Mouse (Mus musculus): ENCODE data around the gene Sema3g. TPM values are rescaled to one million over a fixed set of nuclear protein-coding genes. Genes with fewer than 3 reads are reported as not detected.

The Sema3g gene
- polyA plus RNA-seq (2012; ENCODE audit: low replicate concordance) = 0.05 and 0.17 TPM in 2 replicates

DNA sequence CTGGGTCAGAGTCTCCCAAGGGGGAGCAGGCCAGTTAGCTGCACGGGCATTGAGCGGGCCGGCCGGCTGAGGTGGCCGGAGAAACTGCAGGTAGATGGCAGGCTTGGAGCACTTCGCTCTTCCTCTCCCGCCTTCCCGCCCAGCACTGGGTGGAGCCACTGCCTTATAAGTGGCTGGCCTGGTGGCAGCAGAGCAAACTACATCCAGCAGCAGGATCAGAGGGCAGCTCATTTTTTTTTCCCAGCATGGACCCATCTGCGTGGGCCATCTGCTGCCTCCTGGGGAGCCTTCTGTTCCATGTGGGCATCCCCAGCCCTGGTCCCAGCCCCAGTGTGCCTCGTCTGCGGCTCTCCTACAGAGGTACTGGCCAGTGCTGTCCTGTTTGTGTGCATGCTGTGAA is at the start of gene Sema3g:
Sema3g (plus strand) TSS at position 195 of the 400 bp plus-strand sequence.

DNA sequence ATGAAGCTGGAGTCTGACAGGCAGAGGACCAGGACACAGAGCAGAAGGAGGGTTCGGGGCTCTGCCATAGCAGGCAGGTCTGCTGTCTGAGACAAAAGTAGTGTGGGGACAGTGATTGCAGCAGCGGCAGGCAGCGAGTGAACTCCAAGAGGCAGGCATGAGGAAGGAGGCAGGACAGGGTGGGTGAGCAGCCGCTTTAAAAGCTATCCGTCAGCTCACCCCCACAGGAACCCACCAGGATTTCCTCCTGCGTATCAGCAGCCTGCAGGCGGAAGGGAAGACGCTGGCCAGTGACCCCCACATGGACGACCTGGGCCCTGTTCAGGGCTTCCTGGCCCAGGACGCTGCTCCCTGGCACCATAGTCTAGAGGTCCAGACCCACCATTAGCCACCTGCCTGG is 49.2 kb upstream of the Sema3g start, which contains the start of gene Stab1:
Stab1 (minus strand) TSS at position 217 of the 400 bp plus-strand sequence.

DNA sequence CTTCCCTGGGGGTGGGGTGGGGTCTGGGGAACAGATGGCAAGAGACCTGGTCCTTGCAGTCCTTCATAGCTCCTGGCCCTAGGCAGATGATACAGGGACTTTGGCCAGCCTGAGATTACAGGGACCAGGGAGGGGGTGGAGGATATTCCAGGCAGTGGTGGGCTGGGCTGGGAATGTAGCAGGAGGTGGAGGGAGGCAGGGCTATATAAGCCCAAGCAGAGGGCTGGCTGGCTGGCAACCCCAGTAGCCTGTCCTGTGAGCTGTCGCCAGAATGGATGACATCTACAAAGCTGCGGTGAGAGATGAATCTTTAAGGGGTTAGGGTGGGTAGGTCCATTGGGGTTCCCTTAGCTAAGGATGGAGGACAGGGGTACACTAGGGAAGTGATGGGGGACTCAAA is 9.6 kb upstream of the Sema3g start, which contains the start of gene Tnnc1:
Tnnc1 (plus strand) TSS at position 229 of the 400 bp plus-strand sequence.

DNA sequence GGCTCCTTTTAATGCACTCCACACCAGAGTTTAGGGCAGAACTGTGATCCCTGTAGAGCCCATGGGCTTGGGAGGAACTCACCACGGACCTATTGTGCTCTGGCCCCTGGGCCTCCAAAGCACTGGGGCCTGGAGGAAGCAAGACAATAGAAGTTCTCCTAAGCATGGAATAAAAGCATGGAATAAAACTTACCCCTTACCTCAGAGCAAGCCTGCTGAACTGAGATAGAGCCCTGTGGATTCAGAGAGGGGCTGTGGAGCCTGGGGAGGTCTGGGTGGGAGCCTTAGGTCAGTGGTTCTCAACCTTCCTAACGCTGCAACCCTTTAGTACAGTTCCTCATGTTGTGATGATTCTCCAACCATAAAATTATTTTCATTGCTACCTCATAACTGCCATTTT is 814 bp upstream of the Sema3g start, which contains the start of gene Nisch:
Nisch (minus strand) TSS at position 101 of the 400 bp plus-strand sequence.

DNA sequence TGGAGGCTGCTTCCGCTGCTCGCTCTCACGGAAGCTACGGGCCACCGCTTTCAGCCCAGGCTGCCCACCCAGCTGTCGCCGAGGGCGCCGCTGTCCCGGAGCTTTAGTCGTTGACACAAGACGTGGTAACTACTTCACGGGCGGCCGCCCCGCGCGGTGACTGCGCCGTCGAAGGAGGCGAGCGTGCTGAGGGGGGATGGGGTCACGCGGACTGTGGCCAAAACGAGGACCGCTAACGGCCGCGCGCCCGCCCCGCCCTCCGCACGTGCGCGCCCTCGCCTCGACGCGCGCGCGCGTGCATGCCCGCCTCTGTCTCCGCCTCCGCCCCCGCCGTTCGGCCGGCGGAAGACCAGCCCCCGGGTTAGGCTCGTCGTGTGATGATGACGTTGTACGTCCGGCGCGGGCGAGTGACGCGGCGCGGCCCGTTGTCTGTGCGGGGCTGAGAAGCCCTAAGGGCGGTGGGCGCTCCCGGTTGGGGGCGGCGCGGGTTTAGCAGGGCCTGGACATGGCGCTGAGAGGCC is 33.5 kb downstream of the Sema3g start, which contains the start of the genes Phf7 and Bap1:
Phf7 (minus strand) TSS at position 234 of the 521 bp plus-strand sequence.
Bap1 (plus strand) TSS at position 367 of the 521 bp plus-strand sequence.

Other genes with a start within 250 kb of the Sema3g start
- gene Glt8d1, start 216.5 kb upstream of the Sema3g start, polyA plus RNA-seq (2012; ENCODE audit: low replicate concordance) = 4.2 and 10.3 TPM in 2 replicates
- 19.4 and 26.5 TPM in 2 replicates for gene Spcs1, start 216.2 kb upstream of the Sema3g start, polyA plus RNA-seq (2012; ENCODE audit: low replicate concordance)
- 11.4 and 16.3 TPM in 2 replicates for gene Pbrm1, start 198.7 kb upstream of the Sema3g start, polyA plus RNA-seq (2012; ENCODE audit: low replicate concordance)
- 3.6 and 13.9 TPM in 2 replicates for gene Gnl3, start 198.7 kb upstream of the Sema3g start, polyA plus RNA-seq (2012; ENCODE audit: low replicate concordance)
- gene Smim4, start 88.9 kb upstream of the Sema3g start, polyA plus RNA-seq (2012; ENCODE audit: low replicate concordance) = 30.1 and 46.4 TPM in 2 replicates
- 3.8 and 17.4 TPM in 2 replicates for gene Nt5dc2, start 86.8 kb upstream of the Sema3g start, polyA plus RNA-seq (2012; ENCODE audit: low replicate concordance)
- 1.2 and 2.7 TPM in 2 replicates for gene Stab1, start 49.2 kb upstream of the Sema3g start, polyA plus RNA-seq (2012; ENCODE audit: low replicate concordance)
- gene Tnnc1, start 9.5 kb upstream of the Sema3g start, polyA plus RNA-seq (2012; ENCODE audit: low replicate concordance) = 0.18 TPM in 1 of 2 replicates, not detected in the other
- 207 and 272 TPM in 2 replicates for gene Nisch, start 914 bp upstream of the Sema3g start, polyA plus RNA-seq (2012; ENCODE audit: low replicate concordance)
- gene Phf7, start 33.5 kb downstream of the Sema3g start, polyA plus RNA-seq (2012; ENCODE audit: low replicate concordance) = 5.3 and 6.3 TPM in 2 replicates
- 42.4 and 44.6 TPM in 2 replicates for gene Bap1, start 33.6 kb downstream of the Sema3g start, polyA plus RNA-seq (2012; ENCODE audit: low replicate concordance)
- gene Dnah1, start 106.0 kb downstream of the Sema3g start, polyA plus RNA-seq (2012; ENCODE audit: low replicate concordance) = 0.04 and 0.12 TPM in 2 replicates
- gene Capn7, start 118.8 kb downstream of the Sema3g start, polyA plus RNA-seq (2012; ENCODE audit: low replicate concordance) = 7.9 and 10.4 TPM in 2 replicates
- gene Sh3bp5, start 218.2 kb downstream of the Sema3g start, polyA plus RNA-seq (2012; ENCODE audit: low replicate concordance) = 114 and 163 TPM in 2 replicates